Mouse (Mus musculus) heart, postnatal 4 days (tissue): ENCODE results near the gene 4930583I09Rik. TPM values are rescaled to one million over a fixed set of nuclear protein-coding genes. Genes with fewer than 3 reads are reported as not detected.

ENCODE experiments used
- DNase-seq: peaks from one replicate; pipeline ENCODE4 v3.0.0; 2021
- total RNA-seq, 2 experiments: library from RNA; stranded (reverse); gene quantifications; 2 replicates each; pipeline ENCODE4 v1.2.3; 2021

Gene 4930583I09Rik
- not detected for total RNA-seq

- DNase-seq: no peak
Measured at GRCm38 (mm10) chr17:64835928-64836327, at the start of gene 4930583I09Rik. TSS of gene 4930583I09Rik (minus strand) at chr17:64836071.

- DNase-seq: no peak
Measured at GRCm38 (mm10) chr17:64876111-64876510, 40.2 kb upstream of the 4930583I09Rik start.

- DNase-seq: peak; percentile 50
Measured at GRCm38 (mm10) chr17:64873651-64874072, 37.8 kb upstream of the 4930583I09Rik start.

- DNase-seq: no peak
Measured at GRCm38 (mm10) chr17:64863817-64864216, 27.9 kb upstream of the 4930583I09Rik start.

- DNase-seq: no peak
Measured at GRCm38 (mm10) chr17:64860963-64861362, 25.1 kb upstream of the 4930583I09Rik start.

- no peak for DNase-seq
Measured at GRCm38 (mm10) chr17:64858848-64859247, 23.0 kb upstream of the 4930583I09Rik start.

- no peak for DNase-seq
Measured at GRCm38 (mm10) chr17:64848031-64848430, 12.2 kb upstream of the 4930583I09Rik start.

GRCm38 (mm10) chr17:64846654-64847053 is 10.8 kb upstream of the 4930583I09Rik start:
- no peak for DNase-seq

GRCm38 (mm10) chr17:64836892-64837291 is 1.0 kb upstream of the 4930583I09Rik start:
- no peak for DNase-seq

GRCm38 (mm10) chr17:64836352-64836751 is 481 bp upstream of the 4930583I09Rik start:
- DNase-seq: no peak

- DNase-seq: no peak
Measured at GRCm38 (mm10) chr17:64833906-64834490, 1.9 kb downstream of the 4930583I09Rik start.

GRCm38 (mm10) chr17:64833071-64833470 is 2.8 kb downstream of the 4930583I09Rik start:
- no peak for DNase-seq

GRCm38 (mm10) chr17:64827482-64827881 is 8.4 kb downstream of the 4930583I09Rik start:
- no peak for DNase-seq

GRCm38 (mm10) chr17:64826843-64827242 is 9.0 kb downstream of the 4930583I09Rik start:
- no peak for DNase-seq

GRCm38 (mm10) chr17:64822561-64822960 is 13.3 kb downstream of the 4930583I09Rik start:
- DNase-seq: no peak

- no peak for DNase-seq
Measured at GRCm38 (mm10) chr17:64820841-64821593, 14.9 kb downstream of the 4930583I09Rik start.

GRCm38 (mm10) chr17:64816298-64816697 is 19.6 kb downstream of the 4930583I09Rik start:
- no peak for DNase-seq

- no peak for DNase-seq
Measured at GRCm38 (mm10) chr17:64815806-64816205, 20.1 kb downstream of the 4930583I09Rik start.

- DNase-seq: no peak
Measured at GRCm38 (mm10) chr17:64813568-64813967, 22.3 kb downstream of the 4930583I09Rik start.

- DNase-seq: no peak
Measured at GRCm38 (mm10) chr17:64806035-64806589, 29.8 kb downstream of the 4930583I09Rik start.

- DNase-seq: no peak
Measured at GRCm38 (mm10) chr17:64804375-64805124, 31.3 kb downstream of the 4930583I09Rik start.

GRCm38 (mm10) chr17:64802956-64803275 is 33.0 kb downstream of the 4930583I09Rik start:
- DNase-seq: no peak
